Mouse (Mus musculus): ENCODE measurements around the gene Adam19. TPM values are rescaled to one million over a fixed set of nuclear protein-coding genes. Genes with fewer than 3 reads are reported as not detected.

Adam19 gene
- polyA plus RNA-seq, 1 experiment from 2014 or later = 9.3 TPM

DNA sequence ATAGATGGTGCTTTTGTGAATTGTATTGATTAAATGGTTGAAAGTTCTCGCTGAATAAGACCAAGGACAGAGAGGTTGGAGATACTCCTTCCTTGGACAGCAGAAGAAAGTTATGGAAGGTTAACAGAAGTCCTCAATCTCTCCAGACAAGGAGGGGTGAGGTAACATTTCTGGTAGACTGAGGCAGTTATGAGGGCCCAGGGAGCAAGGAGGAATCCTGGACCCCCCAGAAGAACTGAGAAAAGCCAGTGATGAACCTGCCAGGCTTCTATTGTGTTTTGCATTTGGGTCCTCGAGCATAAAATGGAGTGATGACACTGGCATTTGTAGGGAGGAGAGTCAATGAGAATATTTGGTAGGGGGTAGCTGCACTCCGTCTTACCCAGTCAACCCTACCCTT, 129.2 kb downstream of the Adam19 start:
- Histone ChIP-seq H3K27ac (replicated peaks) (no peak overlapping the region), H3K9me3 (replicated peaks) (no peaks in the 10 kb centered on the region), H3K36me3 (no peaks in the 10 kb centered on the region), H3K4me1 (no peaks in the 10 kb centered on the region), H3K27me3 (ENCODE audit: low read depth, poor library complexity, severe bottlenecking) (no peaks in the 10 kb centered on the region), H3K4me3 (no peak overlapping the region)
- 83% methylated on average over 3 of the region's 3 CpGs for WGBS
- DNase-seq (ENCODE audit: low spot score) = no peak

DNA sequence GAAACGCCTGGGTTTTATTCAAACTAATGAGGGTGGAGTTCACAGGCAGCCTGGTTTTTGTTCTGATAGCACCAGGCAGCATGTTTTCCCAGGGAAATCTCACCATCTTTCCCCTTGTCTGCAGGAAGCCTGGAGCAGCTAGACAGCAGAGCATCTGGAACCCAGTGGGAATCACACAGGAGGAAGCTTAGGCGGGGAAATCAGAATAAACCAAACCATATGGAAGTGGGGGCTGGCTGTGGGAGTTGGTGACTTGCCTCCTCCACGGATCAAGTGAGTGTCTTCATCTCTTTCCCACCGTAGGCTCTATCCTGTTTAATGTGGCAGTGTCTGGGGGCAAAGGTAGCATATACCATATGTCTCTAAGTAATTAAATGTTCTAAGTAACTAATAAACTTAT, 129.7 kb downstream of the Adam19 start:
- 47% methylated on average over 4 of the region's 4 CpGs for WGBS
- H3K4me3 ChIP-seq = no peak overlapping the region
- DNase-seq (ENCODE audit: low spot score) = no peak
- no peaks in the 10 kb centered on the region for H3K27me3 ChIP-seq (ENCODE audit: low read depth, poor library complexity, severe bottlenecking)
- no peak overlapping the region for H3K27ac ChIP-seq (replicated peaks)
- no peaks in the 10 kb centered on the region for H3K4me1 ChIP-seq
- H3K36me3 ChIP-seq = no peaks in the 10 kb centered on the region
- no peaks in the 10 kb centered on the region for H3K9me3 ChIP-seq (replicated peaks)

DNA sequence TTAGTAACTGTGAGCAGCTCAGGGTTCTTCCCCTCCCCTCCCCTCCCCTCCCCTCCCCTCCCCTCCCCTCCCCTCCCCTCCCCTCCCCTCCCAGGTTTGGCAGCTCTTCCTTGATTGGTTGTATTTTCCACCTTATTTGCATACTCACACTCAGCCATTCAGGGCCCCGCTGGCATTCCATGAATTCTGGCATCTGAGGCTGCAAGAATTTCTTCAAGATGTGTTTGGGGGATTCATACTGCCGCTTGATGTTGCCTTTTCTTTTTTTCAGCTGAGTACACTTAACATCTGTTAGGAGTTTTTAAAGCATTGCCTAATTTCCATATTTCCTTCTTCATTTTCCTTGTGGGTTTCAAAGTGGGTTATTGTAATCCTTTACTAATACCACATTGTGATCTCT, 132.5 kb downstream of the Adam19 start:
- no peak for DNase-seq (ENCODE audit: low spot score)
- 87% methylated on average over 2 of the region's 2 CpGs for WGBS

DNA sequence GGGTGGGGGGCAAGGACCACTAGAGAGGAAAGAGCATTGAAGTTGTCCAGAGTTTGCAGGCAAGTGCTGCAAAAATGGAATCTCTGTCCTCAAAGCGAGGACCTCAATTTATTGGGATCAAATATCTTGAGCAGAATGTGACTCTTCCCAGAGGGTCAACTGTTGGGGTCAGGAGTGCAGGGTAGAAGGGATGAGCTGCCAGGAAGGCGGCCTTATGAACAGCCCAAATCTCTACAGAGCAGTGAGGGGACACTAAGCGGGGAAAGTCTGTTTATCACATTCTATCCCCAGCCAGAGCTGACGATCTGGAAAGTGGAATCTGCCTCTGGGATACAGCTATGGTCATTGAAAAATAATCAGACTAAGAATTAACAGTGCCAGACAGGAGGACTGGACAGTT, 138.4 kb downstream of the Adam19 start:
- DNase-seq (ENCODE audit: low spot score) = no peak
- Histone ChIP-seq H3K27ac (replicated peaks) (no peak overlapping the region), H3K27me3 (ENCODE audit: low read depth, poor library complexity, severe bottlenecking) (no peaks in the 10 kb centered on the region), H3K4me1 (no peaks in the 10 kb centered on the region), H3K36me3 (peaks cover 24% of the 10 kb centered on the region), H3K9me3 (replicated peaks) (no peaks in the 10 kb centered on the region), H3K4me3 (no peak overlapping the region)
- 69% methylated on average over 4 of the region's 4 CpGs for WGBS

More for the DNA sequence above, 132.5 kb downstream of the Adam19 start:
- no peak overlapping the region for H3K27ac ChIP-seq (replicated peaks)
- H3K36me3 ChIP-seq = no peaks in the 10 kb centered on the region
- no peak overlapping the region for H3K4me3 ChIP-seq
- H3K4me1 ChIP-seq = no peaks in the 10 kb centered on the region
- no peaks in the 10 kb centered on the region for H3K9me3 ChIP-seq (replicated peaks)
- H3K27me3 ChIP-seq (ENCODE audit: low read depth, poor library complexity, severe bottlenecking) = no peaks in the 10 kb centered on the region

Small RNA genes within 50 kb of the gene (microRNA-seq; reads per million reads assigned to microRNA genes)
- gene Mir7239 = not detected
- not detected for gene Mir8100

Other genes starting within 250 kb of the Adam19 start
- gene Clint1, start 203.9 kb upstream of the Adam19 start, polyA plus RNA-seq (2016; fragmentation: Nextera tagmentation; extraction: Ambion mirVana) = 57.8 and 60.3 TPM in 2 replicates
- gene Lsm11, start 111.1 kb upstream of the Adam19 start, polyA plus RNA-seq (2016; fragmentation: Nextera tagmentation; extraction: Ambion mirVana) = 7.3 and 9.1 TPM in 2 replicates
- 18.2 and 18.3 TPM in 2 replicates for gene Thg1l, start 100.5 kb upstream of the Adam19 start, polyA plus RNA-seq (2016; fragmentation: Nextera tagmentation; extraction: Ambion mirVana)
- 0.05 and 0.09 TPM in 2 replicates for gene Sox30, start 75.7 kb upstream of the Adam19 start, polyA plus RNA-seq (2016; fragmentation: Nextera tagmentation; extraction: Ambion mirVana)
- gene Gm12166, start 3.7 kb upstream of the Adam19 start, polyA plus RNA-seq (2016; fragmentation: Nextera tagmentation; extraction: Ambion mirVana) = 2.4 and 3.4 TPM in 2 replicates
- 1.00 and 1.3 TPM in 2 replicates for gene Nipal4, start 110.5 kb downstream of the Adam19 start, polyA plus RNA-seq (2016; fragmentation: Nextera tagmentation; extraction: Ambion mirVana)
- gene Fndc9, start 179.5 kb downstream of the Adam19 start, polyA plus RNA-seq (2016; fragmentation: Nextera tagmentation; extraction: Ambion mirVana) = 0.51 and 0.75 TPM in 2 replicates

Measured in midbrain, embryonic 10.5 days (tissue).